Mouse (Mus musculus) cerebellum, adult 2 months (tissue): ENCODE data around the gene Mt3. TPM values are rescaled to one million over a fixed set of nuclear protein-coding genes. Genes with fewer than 3 reads are reported as not detected.
A peak's percentile ranks its signal among the peaks of the same experiment; 100 is the strongest.

Experiments
- DNase-seq, 2 experiments: peaks; one replicate each; pipeline ENCODE4 v3.0.0; 2021
- H3K27ac ChIP-seq: fragments of 200-500 bp; 2 replicates; pipeline ENCODE4 v1.5.1; 2012; ENCODE audit warnings: low read length, control low read depth, inconsistent platforms; ENCODE audit not compliant: insufficient read depth
- H3K27me3 ChIP-seq: fragments of 200-500 bp; 2 replicates; pipeline ENCODE4 v1.6.1; 2012; ENCODE audit warnings: inconsistent platforms, mild to moderate bottlenecking, low read length, moderate library complexity; ENCODE audit not compliant: control insufficient read depth, insufficient read depth
- H3K4me1 ChIP-seq: fragments of 200-500 bp; 2 replicates; pipeline ENCODE4 v1.6.1; 2011; ENCODE audit warnings: low read length; ENCODE audit not compliant: control insufficient read depth, insufficient read depth
- H3K4me3 ChIP-seq: fragments of 200-500 bp; replicated peaks from 2 replicates; pipeline ENCODE3; 2011; ENCODE audit warnings: mild to moderate bottlenecking, low read depth, low read length, control low read depth; ENCODE audit not compliant: insufficient read depth
- CTCF ChIP-seq: fragments of 200-500 bp; IDR thresholded peaks from 2 replicates; pipeline ENCODE4 v1.5.1; 2011; ENCODE audit warnings: low read depth, mild to moderate bottlenecking, control low read depth, low read length, moderate library complexity, borderline replicate concordance; ENCODE audit not compliant: insufficient read depth
- POLR2A ChIP-seq: fragments of 200-500 bp; IDR thresholded peaks from 2 replicates; pipeline ENCODE4 v1.6.1; 2011; ENCODE audit warnings: low read length, control low read depth, borderline replicate concordance; ENCODE audit not compliant: insufficient read depth
- WGBS: fragments of 180-500 bp; shearing (Covaris S2); methylation state at CpG from one replicate; pipeline ENCODE4 v1.1.7; 2018; 5-methylcytosine and 5-hydroxymethylcytosine counted together
- polyA plus RNA-seq: library from polyadenylated mRNA; depleted of rRNA; stranded (reverse); fragments of >200 nt; gene quantifications from 2 replicates; pipeline ENCODE4 v1.2.3, GENCODE M21; 2012

Mt3 gene
- polyA plus RNA-seq, 1 experiment, result 1,416 TPM

- Histone ChIP-seq H3K4me3 (no peak overlapping the region), H3K27me3 (peaks cover 2% of the 10 kb centered on the region; the same call in 1 of the 2 replicates), H3K27ac (no peak overlapping the region), H3K4me1 (peaks cover 6% of the 10 kb centered on the region)
- DNase-seq, result no peak
- 97% methylated on average over 1 of the region's 1 CpGs for whole genome bisulfite sequencing
- TF ChIP-seq POLR2A (no peak), CTCF (no peak)
Measured at GRCm38 (mm10) chr8:94180561-94180908, 28.1 kb downstream of the Mt3 start.

GRCm38 (mm10) chr8:94182055-94182929 is 29.9 kb downstream of the Mt3 start:
- Histone ChIP-seq H3K4me1 (peaks cover 6% of the 10 kb centered on the region), H3K27me3 (peaks cover 2% of the 10 kb centered on the region; the same call in 1 of the 2 replicates), H3K27ac (no peak overlapping the region), H3K4me3 (no peak overlapping the region)
- DNase-seq, result no peak
- TF ChIP-seq CTCF (no peak), POLR2A (no peak)
- 80% methylated on average over 13 of the region's 13 CpGs for WGBS

- H3K4me3 ChIP-seq, result peak overlapping the region; percentile 25
- peaks cover 6% of the 10 kb centered on the region for H3K4me1 ChIP-seq
- H3K27me3 ChIP-seq, result peaks cover 2% of the 10 kb centered on the region; the same call in 1 of the 2 replicates
- peak; percentile 34 to 36 for DNase-seq
- TF ChIP-seq CTCF (0 out of 2 replicates have a peak, but pooled peaks have one; percentile 14), POLR2A (no peak)
- WGBS, result 2% methylated on average over 16 of the region's 16 CpGs
- H3K27ac ChIP-seq, result no peak overlapping the region
Measured at GRCm38 (mm10) chr8:94183117-94183516, 30.7 kb downstream of the Mt3 start.

GRCm38 (mm10) chr8:94184357-94184843 is 32.0 kb downstream of the Mt3 start:
- peaks cover 2% of the 10 kb centered on the region; the same call in 1 of the 2 replicates for H3K27me3 ChIP-seq
- no peak overlapping the region for H3K27ac ChIP-seq
- no peak for DNase-seq
- peaks cover 6% of the 10 kb centered on the region for H3K4me1 ChIP-seq
- no peak overlapping the region for H3K4me3 ChIP-seq
- 58% methylated on average over 12 of the region's 12 CpGs for WGBS
- TF ChIP-seq POLR2A (no peak), CTCF (no peak)

GRCm38 (mm10) chr8:94185791-94186190 is 33.4 kb downstream of the Mt3 start:
- TF ChIP-seq POLR2A, result no peak
- TF ChIP-seq CTCF, result no peak
- H3K27ac ChIP-seq, result no peak overlapping the region
- H3K4me1 ChIP-seq, result no peaks in the 10 kb centered on the region
- DNase-seq, result no peak
- peaks cover 2% of the 10 kb centered on the region; the same call in 1 of the 2 replicates for H3K27me3 ChIP-seq
- no peak overlapping the region for H3K4me3 ChIP-seq
- 75% methylated on average over 6 of the region's 6 CpGs for WGBS

GRCm38 (mm10) chr8:94186542-94186941 is 34.1 kb downstream of the Mt3 start:
- 9% methylated on average over 17 of the region's 17 CpGs for WGBS
- peak; percentile 79 to 82 for DNase-seq
- no peak overlapping the region for H3K27ac ChIP-seq
- peaks cover 2% of the 10 kb centered on the region; the same call in 1 of the 2 replicates for H3K27me3 ChIP-seq
- H3K4me3 ChIP-seq, result peak overlapping the region; percentile 12
- H3K4me1 ChIP-seq, result no peaks in the 10 kb centered on the region
- TF ChIP-seq CTCF, result peak; percentile 76
- no peak for TF ChIP-seq POLR2A

- TF ChIP-seq CTCF (no peak), POLR2A (no peak)
- no peak for DNase-seq
- no peak overlapping the region for H3K27ac ChIP-seq
- H3K4me3 ChIP-seq, result no peak overlapping the region
- no peaks in the 10 kb centered on the region for H3K4me1 ChIP-seq
- 68% methylated on average over 21 of the region's 21 CpGs for WGBS
- H3K27me3 ChIP-seq, result peaks cover 2% of the 10 kb centered on the region; the same call in 1 of the 2 replicates
Measured at GRCm38 (mm10) chr8:94187290-94188002, 35.0 kb downstream of the Mt3 start.
